Mouse (Mus musculus): ENCODE measurements around the gene Crybg3.

DNA sequence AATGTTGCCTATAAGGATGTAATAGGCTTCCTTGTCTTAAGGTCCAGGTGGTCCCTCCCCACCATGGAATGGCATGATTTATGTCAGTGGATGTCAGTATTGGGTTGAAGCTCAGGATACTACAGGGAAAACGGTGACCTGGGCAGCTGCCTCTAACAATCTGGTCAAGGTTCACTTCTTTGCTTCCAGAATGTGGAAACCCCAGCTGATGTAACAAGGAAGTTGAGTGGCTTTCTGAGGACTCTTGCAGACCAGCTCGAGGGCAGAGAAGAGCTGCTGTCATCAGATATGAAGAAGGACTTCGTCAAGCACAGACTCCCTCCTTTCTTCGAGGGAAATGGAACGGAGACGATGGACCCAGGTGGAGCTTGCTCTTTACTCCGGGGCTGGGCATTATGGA is 113.5 kb downstream of the Crybg3 start:
- TF ChIP-seq POLR2A (IDR thresholded peaks at IDR 0.05; ENCODE audit: low read depth, low read length), result no peak
- no peak for TF ChIP-seq CTCF (IDR thresholded peaks at IDR 0.05; ENCODE audit: borderline replicate concordance, insufficient read depth, low read length)
